Mouse (Mus musculus) erythroblast, embryonic 14.5 days (primary cell): Measurements from ENCODE around the gene Sdcbp2.

Source experiments
- GATA1 ChIP-seq: IDR thresholded peaks from 2 replicates; pipeline ENCODE4 v1.6.1; 2012; ENCODE audit warnings: low read length, inconsistent platforms, mixed read lengths
- TAL1 ChIP-seq: IDR thresholded peaks from 3 replicates; pipeline ENCODE4 v1.6.1; 2012; ENCODE audit warnings: low read length, inconsistent platforms, mixed read lengths

GRCm38 (mm10) chr2:151566856-151567255 is 5.6 kb upstream of the Sdcbp2 start:
- TF ChIP-seq GATA1 (no peak), TAL1 (no peak)
